Mouse (Mus musculus) midbrain, embryonic 15.5 days (tissue): ENCODE measurements around the gene Hras. TPM values are rescaled to one million over a fixed set of nuclear protein-coding genes. Genes with fewer than 3 reads are reported as not detected.

Source experiments
- ATAC-seq: fragments of 200-750 bp; cut with Nextera tagmentation; replicated peaks from 2 replicates; pipeline ENCODE4 v1.8.0; 2017; ENCODE audit warnings: moderate TSS enrichment
- H3K27ac ChIP-seq: fragments of 300-500 bp; sonication (generic); 2 replicates; pipeline ENCODE4 v1.5.1; 2015; ENCODE audit warnings: mild to moderate bottlenecking, inconsistent platforms
- H3K27me3 ChIP-seq: fragments of 300-500 bp; sonication (generic); replicated peaks from 2 replicates; pipeline ENCODE4 v1.6.1; 2015; ENCODE audit warnings: inconsistent platforms
- H3K36me3 ChIP-seq: fragments of 300-500 bp; sonication (generic); replicated peaks from 2 replicates; pipeline ENCODE4 v1.6.1; 2015; ENCODE audit warnings: inconsistent platforms
- H3K4me1 ChIP-seq: fragments of 300-500 bp; sonication (generic); 2 replicates; pipeline ENCODE4 v1.6.1; 2015; ENCODE audit warnings: inconsistent platforms
- H3K4me2 ChIP-seq: fragments of 300-500 bp; sonication (generic); 2 replicates; pipeline ENCODE4 v1.6.1; 2015; ENCODE audit warnings: inconsistent platforms, mild to moderate bottlenecking, moderate library complexity
- H3K4me3 ChIP-seq: fragments of 300-500 bp; sonication (generic); 2 replicates; pipeline ENCODE4 v1.5.1; 2015; ENCODE audit warnings: mild to moderate bottlenecking, inconsistent platforms
- H3K9ac ChIP-seq: fragments of 300-500 bp; sonication (generic); 2 replicates; pipeline ENCODE4 v1.6.1; 2015; ENCODE audit warnings: mild to moderate bottlenecking, inconsistent platforms
- H3K9me3 ChIP-seq: fragments of 300-500 bp; sonication (generic); 2 replicates; pipeline ENCODE4 v1.6.1; 2016; ENCODE audit warnings: inconsistent platforms
- whole genome bisulfite sequencing: fragments of 180-500 bp; shearing (Covaris S2); methylation state at CpG from one replicate; pipeline ENCODE4 v1.1.7; 2015; ENCODE audit warnings: mixed read lengths; 5-methylcytosine and 5-hydroxymethylcytosine counted together
- polyA plus RNA-seq: library from polyadenylated mRNA; unstranded; fragments of >200 nt; fragmentation: Nextera tagmentation; extraction: Ambion mirVana; gene quantifications from 2 replicates; pipeline ENCODE4 v1.2.1, GENCODE M21; 2015

Gene Hras
- polyA plus RNA-seq: 181 and 195 TPM in 2 replicates

GRCm38 (mm10) chr7:141193948-141194347 lies at the start of gene Hras, which contains the start of gene Lrrc56:
Hras (minus strand) TSS chr7:141194005.
Lrrc56 (plus strand) TSS chr7:141194157.
- H3K4me1 ChIP-seq: peaks cover 34% of the 10 kb centered on the region
- no peaks in the 10 kb centered on the region for H3K27me3 ChIP-seq
- H3K4me2 ChIP-seq: peak within 1 kb of the TSS; percentile 95
- H3K36me3 ChIP-seq: peaks cover 18% of the 10 kb centered on the region; the same call in 1 of the 2 replicates
- under 1% methylated on average over 35 of the region's 39 CpGs for WGBS
- H3K27ac ChIP-seq: peak within 1 kb of the TSS; percentile 81
- H3K9me3 ChIP-seq: no peaks in the 10 kb centered on the region
- H3K9ac ChIP-seq: peak within 1 kb of the TSS; percentile 95
- ATAC-seq: peak; percentile 94
- peak within 1 kb of the TSS; percentile 85 for H3K4me3 ChIP-seq

GRCm38 (mm10) chr7:141231551-141231950 lies 37.7 kb upstream of the Hras start:
- Histone ChIP-seq H3K27ac (no peak overlapping the region), H3K36me3 (peaks cover 39% of the 10 kb centered on the region), H3K4me3 (no peak overlapping the region), H3K9ac (no peak overlapping the region), H3K4me1 (peaks cover 25% of the 10 kb centered on the region), H3K4me2 (no peak overlapping the region), H3K27me3 (no peaks in the 10 kb centered on the region), H3K9me3 (no peaks in the 10 kb centered on the region)
- ATAC-seq: no peak
- 89% methylated on average over 9 of the region's 10 CpGs for WGBS

GRCm38 (mm10) chr7:141231111-141231510 lies 37.3 kb upstream of the Hras start:
- Histone ChIP-seq H3K36me3 (peaks cover 39% of the 10 kb centered on the region), H3K9ac (no peak overlapping the region), H3K27ac (no peak overlapping the region), H3K4me1 (peaks cover 25% of the 10 kb centered on the region), H3K9me3 (no peaks in the 10 kb centered on the region), H3K4me3 (no peak overlapping the region), H3K4me2 (no peak overlapping the region), H3K27me3 (no peaks in the 10 kb centered on the region)
- no peak for ATAC-seq
- 94% methylated on average over 3 of the region's 3 CpGs for whole genome bisulfite sequencing

GRCm38 (mm10) chr7:141230570-141230969 lies 36.8 kb upstream of the Hras start:
- no peak for ATAC-seq
- 96% methylated on average over 4 of the region's 4 CpGs for WGBS

GRCm38 (mm10) chr7:141229702-141230101 lies 35.9 kb upstream of the Hras start:
- no peaks in the 10 kb centered on the region for H3K9me3 ChIP-seq
- peaks cover 25% of the 10 kb centered on the region for H3K4me1 ChIP-seq
- H3K27ac ChIP-seq: no peak overlapping the region
- H3K4me2 ChIP-seq: peak overlapping the region; percentile 76
- H3K27me3 ChIP-seq: no peaks in the 10 kb centered on the region
- peaks cover 34% of the 10 kb centered on the region for H3K36me3 ChIP-seq
- H3K4me3 ChIP-seq: peak overlapping the region; percentile 83
- 62% methylated on average over 6 of the region's 6 CpGs for WGBS
- no peak for ATAC-seq
- H3K9ac ChIP-seq: peak overlapping the region; percentile 93; the same call in 1 of the 2 replicates

More at GRCm38 (mm10) chr7:141230570-141230969, 36.8 kb upstream of the Hras start:
- H3K36me3 ChIP-seq: peaks cover 39% of the 10 kb centered on the region
- no peaks in the 10 kb centered on the region for H3K9me3 ChIP-seq
- no peak overlapping the region for H3K27ac ChIP-seq
- H3K27me3 ChIP-seq: no peaks in the 10 kb centered on the region
- H3K4me3 ChIP-seq: no peak overlapping the region
- H3K9ac ChIP-seq: no peak overlapping the region
- peak overlapping the region; percentile 76; the same call in 1 of the 2 replicates for H3K4me2 ChIP-seq
- H3K4me1 ChIP-seq: peaks cover 25% of the 10 kb centered on the region

- Histone ChIP-seq H3K27ac (peak within 1 kb of the TSS; percentile 99), H3K9ac (peak within 1 kb of the TSS; percentile 93), H3K4me1 (peaks cover 25% of the 10 kb centered on the region), H3K9me3 (no peaks in the 10 kb centered on the region), H3K4me3 (peak within 1 kb of the TSS; percentile 83), H3K36me3 (peaks cover 22% of the 10 kb centered on the region), H3K27me3 (no peaks in the 10 kb centered on the region), H3K4me2 (peak within 1 kb of the TSS; percentile 76)
- under 1% methylated on average over 76 of the region's 76 CpGs for WGBS
- peak; percentile 94 for ATAC-seq
These were observed 34.7 kb upstream of the Hras start, which contains the start of gene Phrf1 for GRCm38 (mm10) chr7:141228279-141229067. Phrf1 (plus strand) TSS chr7:141228784.

- Histone ChIP-seq H3K4me3 (peak overlapping the region; percentile 83), H3K27me3 (no peaks in the 10 kb centered on the region), H3K27ac (peak overlapping the region; percentile 99), H3K9ac (peak overlapping the region; percentile 93; the same call in 1 of the 2 replicates), H3K4me2 (peak overlapping the region; percentile 76), H3K9me3 (no peaks in the 10 kb centered on the region), H3K36me3 (peaks cover 15% of the 10 kb centered on the region), H3K4me1 (peaks cover 27% of the 10 kb centered on the region)
- 72% methylated on average over 4 of the region's 4 CpGs for WGBS
- no peak; the same call in none of the 2 replicates for ATAC-seq
These were observed 34.0 kb upstream of the Hras start for GRCm38 (mm10) chr7:141227796-141228195.

GRCm38 (mm10) chr7:141226535-141226934 lies 32.7 kb upstream of the Hras start:
- peaks cover 5% of the 10 kb centered on the region; the same call in 1 of the 2 replicates for H3K36me3 ChIP-seq
- no peaks in the 10 kb centered on the region for H3K27me3 ChIP-seq
- H3K4me1 ChIP-seq: peaks cover 39% of the 10 kb centered on the region
- no peak for ATAC-seq
- no peaks in the 10 kb centered on the region for H3K9me3 ChIP-seq
- H3K4me2 ChIP-seq: no peak overlapping the region
- no peak overlapping the region for H3K4me3 ChIP-seq
- 83% methylated on average over 6 of the region's 6 CpGs for WGBS
- H3K27ac ChIP-seq: no peak overlapping the region
- no peak overlapping the region for H3K9ac ChIP-seq

GRCm38 (mm10) chr7:141222696-141223215 lies 29.0 kb upstream of the Hras start:
- no peaks in the 10 kb centered on the region for H3K27me3 ChIP-seq
- no peak overlapping the region for H3K9ac ChIP-seq
- peak overlapping the region; percentile 79 for H3K4me2 ChIP-seq
- no peak overlapping the region for H3K4me3 ChIP-seq
- H3K9me3 ChIP-seq: no peaks in the 10 kb centered on the region
- 92% methylated on average over 4 of the region's 4 CpGs for WGBS
- H3K36me3 ChIP-seq: no peaks in the 10 kb centered on the region
- peaks cover 22% of the 10 kb centered on the region for H3K4me1 ChIP-seq
- H3K27ac ChIP-seq: 0 out of 2 replicates have a peak overlapping the region, but pooled peaks have one; percentile 74
- no peak for ATAC-seq

- peak overlapping the region; percentile 48 for H3K9ac ChIP-seq
- peaks cover 22% of the 10 kb centered on the region for H3K4me1 ChIP-seq
- H3K4me2 ChIP-seq: peak overlapping the region; percentile 79
- H3K4me3 ChIP-seq: peak overlapping the region; percentile 40
- no peaks in the 10 kb centered on the region for H3K9me3 ChIP-seq
- no peaks in the 10 kb centered on the region for H3K36me3 ChIP-seq
- no peak; the same call in 1 of the 2 replicates for ATAC-seq
- H3K27ac ChIP-seq: peak overlapping the region; percentile 74
- no peaks in the 10 kb centered on the region for H3K27me3 ChIP-seq
- WGBS: 8% methylated on average over 8 of the region's 8 CpGs
These were observed 28.3 kb upstream of the Hras start for GRCm38 (mm10) chr7:141222126-141222467.

- Histone ChIP-seq H3K9ac (peak overlapping the region; percentile 48), H3K27me3 (no peaks in the 10 kb centered on the region), H3K4me3 (peak overlapping the region; percentile 40), H3K27ac (peak overlapping the region; percentile 74), H3K36me3 (no peaks in the 10 kb centered on the region), H3K4me2 (peak overlapping the region; percentile 79), H3K4me1 (peaks cover 26% of the 10 kb centered on the region), H3K9me3 (no peaks in the 10 kb centered on the region)
- ATAC-seq: peak; percentile 96
- WGBS: 3% methylated on average over 44 of the region's 44 CpGs
These were observed 27.7 kb upstream of the Hras start for GRCm38 (mm10) chr7:141221249-141222125.

- Histone ChIP-seq H3K4me2 (peak overlapping the region; percentile 79; the same call in 1 of the 2 replicates), H3K27ac (no peak overlapping the region), H3K4me3 (no peak overlapping the region), H3K4me1 (peaks cover 34% of the 10 kb centered on the region), H3K36me3 (no peaks in the 10 kb centered on the region), H3K9me3 (no peaks in the 10 kb centered on the region), H3K9ac (no peak overlapping the region), H3K27me3 (no peaks in the 10 kb centered on the region)
- WGBS: 67% methylated on average over 1 of the region's 1 CpGs
- ATAC-seq: no peak
These were observed 26.6 kb upstream of the Hras start for GRCm38 (mm10) chr7:141220377-141220776.
